Comparison of ENCODE assay signal across 22 mouse cellular contexts in genomic region chr16:83173021-83173420, GRCm38 (mm10).
DNase-seq lines count a peak whose midpoint lies in the region; ATAC-seq lines count a peak whose summit lies in the region.
"Had no signal": no experiment of that assay in that cellular context is flagged by ENCODE, and none has a peak within 500 bp of the region (broad histone marks: within the 10 kb centered on the region; RNA-seq: fewer than 3 reads in every experiment).

No protein-coding gene starts in this region.

- peak; percentile 87 for ATAC-seq in frontal cortex, adult (ENCODE audit: low TSS enrichment)
- ATAC-seq: activated CD4-positive, CD25-positive, alpha-beta regulatory T cell, adult 4 months; CD4-positive, CD25-positive, alpha-beta regulatory T cell, adult 4 months; forebrain, embryonic 14.5 days; forebrain, embryonic 16.5 days; Patski had no signal

- no peak for DNase-seq in frontal cortex, postnatal 25 days (ENCODE audit: low spot score in 2 of 2)
- DNase-seq in layer of hippocampus, adult 9-11 months: peak; percentile 22
- no peak for DNase-seq in layer of hippocampus, adult 9-10 months (ENCODE audit: low spot score)
- peak; percentile 17 for DNase-seq in right cerebral cortex, adult 18-20 months
- DNase-seq in right cerebral cortex, postnatal 14 days: no peak
- DNase-seq: adrenal gland, adult 8-10 months; adrenal gland, postnatal 14 days; adrenal gland, postnatal 36 days; B cell, adult 2 months; cerebellum, adult 11 months; cerebellum, adult 18-20 months; cerebellum, adult 8-10 months; cerebellum, adult 9-11 months; cerebellum, postnatal 14 days; cerebellum, postnatal 36 days; embryo, embryonic 11 days had no signal

Comparison
In these comparisons a context has a peak if more than half of its experiments do, and no peak if none do; other contexts are left out.
1. DNase-seq: peak in layer of hippocampus, adult 9-11 months (single experiment) and right cerebral cortex, adult 18-20 months (single experiment); none in frontal cortex, postnatal 25 days (0 of 2), layer of hippocampus, adult 9-10 months (single experiment) and right cerebral cortex, postnatal 14 days (single experiment).